Mouse (Mus musculus): ENCODE data around the gene Rab40b.
A peak's percentile ranks its signal among the peaks of the same experiment; 100 is the strongest.
"Not testable (repeated sequence)": the region's sequence is repeated elsewhere in the genome, so short reads cannot be mapped to it uniquely, and the experiment has no call there.

The Rab40b gene

DNA sequence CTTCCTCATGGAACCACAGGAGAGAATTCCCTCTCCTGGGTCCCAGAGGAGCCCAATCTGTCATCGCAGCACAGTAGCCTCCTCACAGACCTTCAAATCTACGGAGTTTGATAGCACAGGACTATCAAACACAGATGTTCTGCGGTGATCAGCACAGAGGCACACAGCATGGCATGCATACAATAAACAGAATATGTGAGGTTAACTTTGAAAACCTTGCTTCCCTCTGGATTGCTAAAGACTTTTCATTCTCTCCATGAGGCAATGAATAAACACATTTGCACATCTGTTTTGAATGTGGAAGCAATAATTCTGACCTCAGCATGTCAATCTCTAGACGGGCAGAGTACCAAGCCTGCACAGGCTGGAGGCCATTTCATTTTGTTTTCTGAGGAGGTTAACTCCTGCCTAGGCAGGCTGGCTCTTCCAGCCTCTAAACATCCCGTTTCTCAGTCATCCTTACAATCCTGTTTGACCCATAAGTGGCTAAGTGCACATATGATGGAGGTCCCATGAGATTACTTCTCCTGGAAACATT, 20.8 kb downstream of the Rab40b start:
- no peak for DNase-seq

DNA sequence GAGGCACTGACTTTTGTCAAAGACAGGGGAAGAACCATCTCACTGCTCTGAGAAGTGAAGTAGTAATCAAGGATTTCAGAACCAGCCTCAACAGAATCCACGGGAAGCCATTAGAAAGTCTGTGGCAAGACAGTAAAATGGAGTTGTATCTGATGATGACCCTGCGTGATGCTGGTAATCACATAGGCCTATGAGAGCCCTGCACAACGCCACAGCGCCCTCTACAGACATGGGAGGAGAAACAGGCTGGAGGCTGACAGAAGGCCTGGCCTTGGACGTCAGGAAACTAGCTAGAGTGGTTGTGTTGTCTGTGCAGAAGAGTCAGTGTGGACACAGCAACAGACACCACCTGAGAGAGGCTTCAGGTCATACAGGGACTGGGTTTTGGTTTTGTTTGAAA, 25.8 kb downstream of the Rab40b start:
- DNase-seq, result peak; percentile 12

DNA sequence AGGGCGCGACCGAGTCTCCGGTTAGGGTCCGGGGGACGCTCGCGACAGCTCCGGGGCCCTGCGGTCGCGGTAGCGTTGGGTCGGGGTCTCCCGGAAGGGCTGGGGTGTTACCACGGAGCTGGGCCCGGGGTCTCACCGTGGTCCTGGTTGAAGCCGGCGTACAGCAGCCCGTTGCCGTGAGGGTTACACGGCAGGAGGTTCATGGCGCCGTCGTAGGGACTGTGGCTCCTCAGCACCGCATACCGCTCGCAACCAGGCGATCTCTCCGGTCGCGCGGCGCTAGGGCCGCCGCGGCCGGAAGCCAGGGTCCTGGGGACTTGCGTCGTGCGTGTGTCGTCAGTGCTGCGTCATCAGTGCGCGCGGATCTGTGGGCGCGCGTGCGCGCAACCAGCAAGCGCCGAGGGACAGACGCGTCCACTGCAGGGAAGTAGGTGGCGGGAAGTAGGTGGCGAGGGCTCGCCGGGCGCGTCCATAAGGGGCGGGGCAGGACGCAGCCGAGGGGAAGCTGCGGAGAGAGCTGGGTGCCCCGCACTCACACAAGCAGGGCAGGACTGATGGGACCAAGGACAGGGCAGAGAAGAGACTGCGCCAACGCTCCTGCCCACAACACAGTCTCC, 33.9 kb downstream of the Rab40b start, which contains the start of gene Wdr45b:
Gene Wdr45b (minus strand): TSS at position 355 of the 617 bp plus-strand sequence.
- DNase-seq, result peak; percentile 99

DNA sequence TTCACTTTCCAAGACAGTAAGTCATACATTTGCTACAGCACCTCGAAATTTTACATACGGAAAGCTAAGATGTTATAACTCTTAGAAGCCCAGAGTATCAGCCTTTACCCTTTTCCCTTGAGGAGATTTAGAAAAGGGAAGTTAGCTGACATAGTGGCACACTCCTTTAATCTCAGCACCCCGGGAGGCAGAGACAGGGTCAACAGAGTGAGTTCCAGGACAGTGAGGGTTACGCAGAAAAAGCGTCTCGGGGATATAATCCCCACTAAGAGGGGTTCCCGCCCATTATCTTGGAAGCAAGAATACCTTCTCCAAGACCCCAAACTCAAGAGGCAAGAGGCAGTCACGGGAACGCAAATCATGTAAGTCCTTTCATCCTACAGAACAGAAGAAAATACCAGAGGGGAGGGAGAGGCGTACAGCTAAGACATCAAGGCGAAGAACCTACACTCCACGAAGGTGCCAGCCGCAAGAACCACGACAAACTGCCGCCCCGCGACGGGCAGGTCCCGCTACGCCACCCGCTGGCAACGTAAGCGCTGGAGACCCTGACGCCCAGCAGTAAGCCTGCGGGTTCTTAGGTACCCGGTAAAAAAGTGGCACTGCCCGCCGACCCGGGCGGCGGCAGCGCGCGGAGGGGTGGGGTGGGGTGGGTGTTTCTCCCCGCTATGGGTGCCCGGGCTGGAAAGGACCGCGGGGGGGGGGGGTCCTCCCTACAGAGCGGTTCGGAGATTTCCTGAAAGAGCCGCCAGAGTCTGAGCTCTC, 34.5 kb downstream of the Rab40b start:
- peak; percentile 39 for DNase-seq

DNA sequence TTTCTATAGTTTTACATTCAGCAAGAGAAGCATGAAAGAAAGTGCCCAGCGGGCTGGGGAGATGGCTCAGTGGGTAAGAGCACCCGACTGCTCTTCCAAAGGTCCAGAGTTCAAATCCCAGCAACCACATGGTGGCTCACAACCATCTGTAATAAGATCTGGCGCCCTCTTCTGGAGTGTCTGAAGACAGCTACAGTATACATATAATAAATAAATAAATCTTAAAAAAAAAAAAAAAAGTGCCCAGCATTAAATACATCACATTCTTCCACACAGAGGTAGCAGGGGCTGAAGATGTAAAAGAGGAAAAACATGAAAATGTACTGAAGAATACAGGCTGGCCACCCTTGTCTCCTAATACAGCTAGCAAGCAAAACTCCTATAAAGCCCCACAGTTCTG, 39.3 kb downstream of the Rab40b start:
- not testable (repeated sequence) for DNase-seq

DNA sequence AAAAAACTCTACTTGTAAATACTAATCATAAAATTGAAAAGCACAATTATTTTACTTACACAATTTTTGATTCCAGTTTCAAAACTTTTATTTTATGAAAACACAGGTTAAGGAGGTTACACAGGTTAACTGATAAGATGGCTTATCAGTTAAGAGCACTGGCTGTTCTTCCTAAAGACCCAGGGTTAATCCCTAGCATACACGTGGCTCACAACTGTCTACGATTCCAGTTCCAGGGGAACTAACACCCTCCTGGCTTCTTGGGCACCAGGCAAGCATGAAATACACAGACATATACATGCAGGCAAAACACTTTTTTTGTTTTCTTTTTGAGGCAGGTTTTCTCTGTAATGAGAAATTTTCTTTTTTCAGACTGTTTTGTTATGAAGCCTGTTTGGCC, 39.9 kb downstream of the Rab40b start:
- no peak for DNase-seq

DNA sequence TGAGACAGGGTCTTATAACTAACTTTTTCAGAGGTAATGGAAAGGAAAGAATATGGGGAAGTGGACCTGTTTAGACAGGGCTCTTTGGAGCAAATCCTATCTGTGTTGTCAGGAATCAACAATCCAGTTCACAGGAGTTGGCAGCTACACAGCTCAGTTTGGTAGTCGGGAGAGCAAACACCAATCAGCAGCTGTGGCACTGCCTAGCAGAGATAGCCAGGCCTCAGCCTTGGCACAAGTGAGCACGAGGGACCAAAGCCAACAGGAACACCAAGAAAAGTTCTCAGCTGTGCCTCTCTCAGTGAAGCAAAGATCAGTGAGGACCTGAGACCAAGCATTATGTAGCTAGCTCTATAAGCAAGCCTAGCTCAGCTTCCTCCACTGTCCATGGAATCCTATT, 41.0 kb downstream of the Rab40b start:
- no peak for DNase-seq

DNA sequence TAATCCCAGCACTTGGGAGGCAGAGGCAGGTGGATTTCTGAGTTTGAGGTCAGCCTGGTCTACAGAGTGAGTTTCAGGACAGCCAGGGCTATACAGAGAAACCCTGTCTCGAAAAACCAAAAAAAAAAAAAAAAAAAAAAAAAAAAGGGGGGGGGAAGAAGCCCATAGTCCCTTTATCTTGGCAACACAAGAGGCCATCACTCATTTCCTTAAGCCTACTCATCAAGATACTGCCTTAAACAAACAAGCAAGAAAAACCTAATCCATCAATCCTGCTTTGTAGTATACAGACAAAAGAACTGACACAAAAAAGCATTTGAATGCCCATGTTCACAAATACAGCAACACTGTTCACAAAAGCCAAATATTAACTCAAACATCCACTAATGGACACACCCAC, 45.6 kb downstream of the Rab40b start:
- not testable (repeated sequence) for DNase-seq

DNA sequence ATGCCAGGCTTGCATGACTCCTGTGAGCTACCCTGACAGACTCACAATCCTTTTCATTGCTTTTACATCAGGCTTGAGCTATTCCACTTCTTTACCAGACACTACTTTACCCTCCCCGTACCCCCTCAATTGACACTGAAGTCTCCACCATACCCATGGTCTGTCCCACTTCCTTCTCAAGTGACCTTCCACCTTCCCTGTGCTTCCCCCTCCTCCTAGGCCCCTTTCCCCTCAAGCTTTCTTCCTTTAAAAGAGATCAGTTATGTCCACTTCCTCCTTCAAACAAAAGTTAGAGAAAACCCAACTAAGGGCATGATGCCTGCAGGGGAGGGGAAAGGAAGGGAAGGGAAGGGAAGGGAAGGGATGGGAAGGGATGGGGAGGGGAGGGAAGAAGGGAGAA, 47.8 kb downstream of the Rab40b start:
- no peak for DNase-seq

DNA sequence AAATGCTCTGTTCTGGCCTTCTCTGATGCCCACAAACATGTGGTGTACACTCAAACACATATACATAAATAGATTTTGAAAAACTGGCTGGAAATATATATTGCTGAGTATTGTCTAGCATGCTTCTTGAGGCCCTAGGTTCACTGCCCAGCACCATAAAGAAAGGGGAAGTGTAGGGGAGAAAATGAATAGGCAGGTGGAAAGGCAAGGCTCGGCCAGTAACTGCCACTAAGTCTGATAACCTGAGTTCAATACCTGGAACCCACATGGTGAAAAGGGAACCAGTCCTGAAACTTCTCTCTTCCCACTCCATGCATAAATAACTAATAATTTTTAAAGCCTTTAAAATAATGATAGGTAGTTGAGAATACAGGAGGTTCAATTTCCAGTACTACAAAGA, 48.4 kb downstream of the Rab40b start:
- DNase-seq, result no peak

DNA sequence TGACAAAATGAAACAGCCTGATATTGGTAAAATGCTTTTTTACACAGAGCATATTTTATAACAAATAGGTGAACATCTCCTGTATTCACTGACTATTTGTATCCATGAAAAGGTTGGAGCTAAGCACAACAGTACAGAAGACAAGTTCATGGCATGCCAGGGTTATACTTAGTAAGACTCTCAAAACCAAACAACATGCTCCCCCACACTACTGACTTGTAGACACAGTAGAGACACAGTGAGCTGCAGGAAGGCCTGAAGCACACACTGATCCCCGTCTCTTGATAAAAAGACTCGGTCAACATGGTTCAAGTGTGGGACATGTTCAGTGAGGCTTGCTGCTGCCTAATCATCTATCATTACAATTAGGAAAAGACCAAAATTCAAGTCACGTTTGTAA, 56.4 kb downstream of the Rab40b start:
- no peak for DNase-seq

DNA sequence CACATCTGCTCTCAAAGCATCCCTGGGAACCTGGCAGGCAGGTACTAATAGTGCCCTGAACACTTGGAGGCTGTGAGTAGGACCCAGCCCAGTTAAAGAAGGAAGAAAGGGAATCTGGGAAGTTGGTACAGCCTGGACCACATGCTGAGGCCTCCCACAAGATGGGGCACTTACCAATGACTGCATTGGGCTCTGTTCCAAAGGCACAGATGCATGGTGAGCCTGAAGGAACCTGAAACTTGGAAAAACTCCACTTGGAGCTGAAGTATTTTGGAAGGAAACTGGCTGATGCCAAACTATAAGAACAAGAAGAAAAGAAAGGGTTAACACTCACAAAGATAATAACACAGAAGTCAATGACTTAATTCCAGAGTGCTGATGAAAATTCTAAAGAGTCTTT, 59.4 kb downstream of the Rab40b start:
- DNase-seq, result no peak

DNA sequence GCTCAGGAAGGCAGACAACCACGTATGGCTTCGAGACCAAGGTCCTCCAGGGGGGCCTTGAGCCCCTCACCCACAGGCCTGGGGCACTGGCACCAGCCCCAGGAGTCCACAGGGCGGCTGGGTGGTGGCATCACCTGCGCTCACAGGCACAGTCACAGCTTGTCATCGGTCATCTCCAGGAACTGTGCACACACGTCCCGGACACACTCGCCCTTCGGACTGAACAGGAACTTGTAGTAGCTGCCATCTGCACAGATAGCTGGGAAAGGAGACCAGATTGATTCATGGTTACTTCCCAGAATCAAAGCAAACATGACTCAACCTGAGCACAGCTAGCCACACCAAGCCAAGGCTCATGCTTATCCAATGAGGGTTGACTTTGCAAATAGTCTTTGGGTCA, 59.8 kb downstream of the Rab40b start:
- DNase-seq, result no peak

DNA sequence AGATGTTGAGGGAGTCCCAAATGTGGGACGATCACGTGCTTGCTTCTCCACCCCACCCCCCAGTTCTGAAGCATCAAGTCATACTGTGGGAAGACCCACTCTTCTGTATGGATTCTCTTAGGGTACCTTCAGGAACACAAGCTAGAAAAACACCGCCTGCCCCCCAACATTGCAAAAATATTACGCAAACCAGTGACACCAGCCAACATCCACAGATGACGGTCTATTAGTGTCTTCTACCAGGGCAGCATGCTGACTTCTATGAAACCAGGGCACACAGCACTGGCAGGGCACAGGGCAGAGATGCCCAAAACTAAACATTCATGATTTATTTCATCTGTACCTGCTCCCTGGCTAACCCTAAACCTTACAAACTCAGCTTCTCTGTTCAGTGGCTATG, 61.4 kb downstream of the Rab40b start:
- no peak for DNase-seq

DNA sequence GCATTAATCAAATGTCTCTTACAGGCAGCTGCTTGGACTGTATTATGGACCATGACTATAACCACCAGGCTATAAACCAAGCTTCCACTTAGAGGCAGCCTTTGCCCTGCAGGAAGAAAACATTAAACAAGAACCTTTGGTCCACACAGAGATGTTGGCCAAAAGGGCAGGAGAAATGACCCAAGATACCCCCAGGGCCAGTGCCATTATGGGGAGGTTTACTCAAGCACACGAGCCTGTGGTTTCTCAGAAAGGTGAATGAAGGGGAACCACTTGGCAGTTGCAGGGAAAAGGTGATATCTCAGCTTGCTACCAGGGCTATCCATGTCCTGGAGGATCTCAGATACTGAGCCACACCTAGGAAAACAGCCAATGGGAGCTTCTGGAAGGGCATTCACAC, 62.0 kb downstream of the Rab40b start:
- DNase-seq, result peak; percentile 52

DNA sequence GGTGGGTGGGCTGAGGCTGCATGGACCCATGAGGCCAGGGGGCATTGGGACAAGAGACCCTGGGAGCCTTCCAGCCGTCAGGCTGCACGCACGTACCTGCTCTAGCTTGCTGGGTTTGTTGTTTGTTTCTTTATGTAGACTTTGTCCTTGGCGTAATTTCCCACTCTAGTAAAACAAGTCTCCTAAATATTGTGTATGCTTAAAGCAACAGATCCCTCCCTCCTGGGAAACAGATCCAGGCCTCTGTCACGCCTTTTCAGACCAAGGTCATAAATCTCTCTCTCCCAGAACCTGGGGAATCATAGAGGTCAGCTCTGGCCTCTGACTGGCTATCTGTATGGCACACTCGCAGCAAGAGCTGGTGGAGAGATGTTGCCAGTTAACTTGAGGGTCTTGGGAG, 80.3 kb downstream of the Rab40b start:
- not testable (repeated sequence) for DNase-seq

DNA sequence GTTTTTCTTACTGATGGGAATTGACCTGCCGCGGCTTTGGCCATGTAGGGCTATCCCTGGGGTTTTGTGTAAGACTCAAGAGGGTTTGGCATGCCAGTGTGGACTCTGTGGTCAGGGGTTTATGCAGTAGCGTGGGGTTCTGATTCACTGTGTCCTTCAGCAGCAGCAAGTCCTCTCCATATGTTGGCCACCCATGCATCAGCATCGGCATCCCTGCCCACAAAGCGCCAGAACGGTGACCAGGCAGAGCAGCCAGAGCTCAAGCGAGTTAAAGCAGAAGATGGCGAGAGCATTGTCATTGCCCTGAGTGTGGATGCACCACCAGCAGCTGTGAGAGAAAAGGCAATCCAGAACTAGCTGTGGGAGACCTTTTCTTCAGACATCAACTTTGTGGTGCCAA, 81.4 kb downstream of the Rab40b start:
- DNase-seq, result no peak
